Mouse (Mus musculus) forebrain, embryonic 16.5 days (tissue): ENCODE measurements around the gene Ly6g. TPM values are rescaled to one million over a fixed set of nuclear protein-coding genes. Genes with fewer than 3 reads are reported as not detected.

Experiments used
- polyA plus RNA-seq: library from polyadenylated mRNA; unstranded; fragments of >200 nt; fragmentation: Nextera tagmentation; extraction: Ambion mirVana; gene quantifications from 2 replicates; pipeline ENCODE4 v1.2.1, GENCODE M21; 2015

Gene Ly6g
- polyA plus RNA-seq, 1 experiment from 2014 or later, result not detected

Other genes starting within 250 kb of the Ly6g start
- not detected in 2 replicates for gene Ly6i, start 171.8 kb upstream of the Ly6g start, polyA plus RNA-seq
- 0.89 and 2.3 TPM in 2 replicates for gene Ly6a, start 157.2 kb upstream of the Ly6g start, polyA plus RNA-seq
- gene Ly6c1, start 106.4 kb upstream of the Ly6g start, polyA plus RNA-seq, result 5.0 and 5.8 TPM in 2 replicates
- 0.44 TPM in 1 of 2 replicates, not detected in the other for gene Ly6c2, start 43.3 kb upstream of the Ly6g start, polyA plus RNA-seq
- not detected in 2 replicates for gene BC025446, start 61.1 kb downstream of the Ly6g start, polyA plus RNA-seq
- gene Ly6f, start 113.2 kb downstream of the Ly6g start, polyA plus RNA-seq, result not detected in 2 replicates